Mouse (Mus musculus) erythroblast, embryonic 14.5 days (primary cell): ENCODE results near the gene Lrpap1.

Experiments
- GATA1 ChIP-seq: IDR thresholded peaks from 2 replicates; pipeline ENCODE4 v1.6.1; 2012; ENCODE audit warnings: low read length, inconsistent platforms, mixed read lengths
- TAL1 ChIP-seq: IDR thresholded peaks from 3 replicates; pipeline ENCODE4 v1.6.1; 2012; ENCODE audit warnings: low read length, inconsistent platforms, mixed read lengths

- TF ChIP-seq GATA1 (no peak), TAL1 (no peak)
These were observed 38.1 kb upstream of the Lrpap1 start for GRCm38 (mm10) chr5:35143460-35144245.
